Mouse (Mus musculus) urinary bladder, adult 18-20 months (tissue): Measurements from ENCODE around the gene Oxct2a.
"Not testable (repeated sequence)": the region's sequence is repeated elsewhere in the genome, so short reads cannot be mapped to it uniquely, and the experiment has no call there.

Experiments
- DNase-seq, 2 experiments: peaks; one replicate each; pipeline ENCODE4 v3.0.0; 2022; ENCODE audit warnings: low spot score in 2 of 2, mixed read lengths in 2 of 2

The Oxct2a gene

GRCm38 (mm10) chr4:123323534-123323933, at the start of gene Oxct2a:
Oxct2a (minus strand) TSS chr4:123323634.
- peak in 1 of 2 experiments; percentile 8 for DNase-seq

DNA sequence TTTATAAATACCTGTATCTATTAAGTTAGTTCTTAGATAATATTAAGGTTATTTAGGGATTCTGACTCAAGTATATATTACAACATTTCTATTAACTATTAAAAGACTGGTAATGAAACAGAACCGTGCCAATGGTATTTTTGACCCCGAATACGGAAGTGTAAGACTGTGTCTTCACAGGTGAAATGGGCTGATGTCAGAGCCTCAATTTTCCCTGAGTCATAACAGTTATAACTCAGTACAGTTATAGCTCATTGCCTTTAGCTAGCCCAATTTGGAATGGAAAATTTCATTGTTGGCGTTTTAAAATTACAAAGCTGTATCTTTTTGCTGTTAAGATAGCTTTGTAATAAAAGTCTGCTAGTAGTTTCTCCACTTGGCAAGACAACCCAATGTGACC, 40.1 kb upstream of the Oxct2a start:
- DNase-seq: no peak

DNA sequence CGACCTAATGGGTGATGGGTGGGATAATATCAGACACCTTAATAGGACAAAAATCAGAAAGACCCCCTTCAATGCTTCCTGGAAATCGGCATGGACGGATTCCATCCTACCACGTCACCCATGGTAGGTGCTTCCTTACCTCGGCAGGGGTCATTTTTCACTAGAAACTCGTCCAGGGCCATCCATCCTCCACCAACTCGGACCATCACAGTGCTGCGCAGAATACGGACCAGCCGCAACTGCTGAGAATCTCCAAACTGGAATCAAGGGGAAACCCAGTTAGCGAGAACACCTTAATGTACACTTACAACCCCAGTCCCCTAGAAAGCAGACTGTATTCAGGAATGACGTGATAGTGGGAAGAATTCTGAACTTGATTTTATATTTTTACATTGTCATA, 37.3 kb upstream of the Oxct2a start:
- DNase-seq: no peak

DNA sequence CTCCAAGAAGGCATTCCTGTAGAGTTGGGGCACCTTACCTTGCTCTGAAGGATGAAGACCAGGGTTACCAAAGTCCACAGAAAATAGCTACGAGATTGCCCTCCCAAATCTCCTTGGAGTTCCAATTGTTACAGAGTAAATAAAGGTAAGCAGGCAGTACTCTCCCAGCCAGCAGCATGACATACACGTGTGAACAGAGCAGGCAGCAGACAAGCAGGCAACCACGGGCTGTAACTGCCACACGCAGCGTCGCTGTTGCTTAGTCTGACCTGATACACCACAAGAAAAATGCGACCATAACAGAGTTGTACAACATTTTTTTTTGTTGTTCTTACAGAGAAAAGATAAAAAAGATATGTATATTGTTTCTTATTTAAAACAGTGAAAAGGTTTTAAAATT, 35.2 kb upstream of the Oxct2a start:
- no peak for DNase-seq

- no peak for DNase-seq
These were observed 32.5 kb upstream of the Oxct2a start for GRCm38 (mm10) chr4:123355941-123356340.

GRCm38 (mm10) chr4:123353271-123353877, 29.9 kb upstream of the Oxct2a start:
- DNase-seq: no peak

GRCm38 (mm10) chr4:123343471-123343789, 20.0 kb upstream of the Oxct2a start:
- no peak for DNase-seq

DNA sequence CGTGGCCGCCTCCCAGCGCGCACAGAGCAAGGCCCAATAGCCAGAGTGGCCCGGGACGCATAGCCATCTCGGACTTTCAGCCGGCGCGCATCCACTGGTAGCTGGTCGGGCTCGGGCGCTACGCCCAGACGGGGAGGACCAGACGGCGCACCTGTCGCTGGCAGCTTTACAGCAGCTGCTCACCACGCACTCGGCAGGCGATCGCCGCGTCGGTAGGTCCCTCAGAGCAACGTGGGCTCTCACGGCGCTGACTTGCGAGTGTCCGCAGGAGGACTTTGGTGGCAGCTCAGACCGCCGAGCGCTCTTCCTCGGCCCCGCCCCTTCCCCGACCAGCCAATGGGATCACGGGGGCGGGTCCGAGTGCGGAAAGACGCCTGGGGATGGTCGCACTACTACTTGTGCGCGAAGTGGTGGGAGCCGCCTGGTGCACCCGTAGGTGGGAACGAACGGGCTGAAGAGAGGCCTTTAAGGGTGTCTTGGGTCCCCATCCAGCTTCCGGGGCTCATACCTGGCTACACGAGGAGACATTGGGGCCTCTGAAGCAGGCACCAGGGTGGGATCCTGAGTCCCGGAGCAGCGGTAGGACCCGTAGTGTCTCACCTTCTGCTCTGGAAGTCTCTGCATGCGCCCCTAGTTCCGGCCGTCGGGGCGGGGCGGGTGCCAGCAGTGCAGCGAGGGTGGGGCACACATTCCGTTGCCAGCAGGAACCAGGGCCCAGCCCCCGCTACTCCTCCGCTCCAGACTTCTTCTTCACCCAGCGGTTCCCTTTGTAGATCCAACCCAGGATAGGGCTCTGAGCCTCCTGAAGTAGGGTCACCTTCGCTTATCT, 19.4 kb upstream of the Oxct2a start, which contains the start of gene Bmp8a:
Bmp8a (minus strand) TSS at position 611 of the 829 bp plus-strand sequence.
- DNase-seq: peak; percentile 25 to 63

DNA sequence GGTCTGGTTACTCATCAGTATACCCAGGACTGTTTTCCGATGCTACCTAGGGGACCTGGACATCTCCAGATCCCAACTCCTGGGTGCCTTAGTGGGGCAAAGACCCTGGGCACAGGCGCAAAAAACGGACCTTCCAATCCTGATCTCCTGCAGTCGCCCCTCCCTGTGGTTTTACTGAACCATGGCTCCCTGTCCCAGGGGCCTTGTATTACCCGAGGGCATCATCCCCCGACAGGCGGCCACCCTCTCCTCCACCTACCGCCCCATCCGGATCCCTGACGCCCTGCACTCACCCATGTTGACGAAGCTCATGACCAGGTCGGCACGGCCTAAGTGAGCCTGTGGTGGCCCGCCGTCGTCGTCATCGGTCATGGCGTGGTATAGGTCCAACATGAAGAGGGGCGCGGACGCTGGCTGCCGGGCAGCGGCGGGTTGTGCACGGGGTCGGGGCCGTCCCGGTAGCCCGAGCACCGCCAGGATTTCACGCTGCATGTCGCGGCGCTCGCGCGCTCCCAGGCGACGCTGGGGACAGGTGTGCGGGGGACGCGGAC, 18.7 kb upstream of the Oxct2a start:
- DNase-seq: no peak

- no peak for DNase-seq
These were observed 16.8 kb upstream of the Oxct2a start for GRCm38 (mm10) chr4:123340232-123340631.

GRCm38 (mm10) chr4:123337693-123338092, 14.3 kb upstream of the Oxct2a start:
- no peak for DNase-seq

DNA sequence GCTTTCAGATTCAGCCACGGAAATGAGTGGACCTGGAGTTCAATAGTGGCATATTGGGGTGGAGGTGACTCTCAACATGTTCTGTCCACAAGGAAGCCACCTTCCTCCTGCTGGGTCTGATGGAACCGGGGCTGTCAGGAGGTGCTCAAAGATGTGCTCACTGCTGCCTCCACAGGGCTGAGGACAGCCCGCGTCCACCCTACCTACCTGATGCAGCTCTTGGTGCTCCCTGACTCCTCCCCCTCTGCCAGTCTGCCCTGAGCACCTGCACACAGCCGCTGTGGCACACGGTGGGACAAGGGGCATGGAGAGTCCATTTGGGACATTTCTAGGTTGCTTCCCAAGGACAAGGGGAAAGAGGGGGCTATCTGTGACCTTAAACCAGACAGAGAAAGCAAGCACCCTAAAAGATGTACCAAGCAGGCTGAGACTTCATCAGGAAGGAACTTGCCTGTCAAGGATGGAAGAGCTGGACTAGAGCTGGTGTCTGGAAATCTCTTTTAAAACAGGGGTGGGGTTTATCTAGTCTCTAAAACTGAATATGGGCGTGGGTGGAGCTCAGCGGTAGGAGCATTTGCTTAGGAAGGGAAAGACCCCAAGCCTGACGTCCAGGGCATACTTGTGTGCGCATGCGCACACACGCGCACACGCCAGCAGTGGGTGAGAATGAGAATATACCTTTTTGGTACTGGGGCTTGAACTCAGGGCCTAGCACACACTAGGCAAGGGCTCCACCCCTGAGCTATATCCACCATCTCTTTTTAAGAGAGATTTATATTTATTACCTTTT, 12.6 kb upstream of the Oxct2a start:
- no peak for DNase-seq

DNA sequence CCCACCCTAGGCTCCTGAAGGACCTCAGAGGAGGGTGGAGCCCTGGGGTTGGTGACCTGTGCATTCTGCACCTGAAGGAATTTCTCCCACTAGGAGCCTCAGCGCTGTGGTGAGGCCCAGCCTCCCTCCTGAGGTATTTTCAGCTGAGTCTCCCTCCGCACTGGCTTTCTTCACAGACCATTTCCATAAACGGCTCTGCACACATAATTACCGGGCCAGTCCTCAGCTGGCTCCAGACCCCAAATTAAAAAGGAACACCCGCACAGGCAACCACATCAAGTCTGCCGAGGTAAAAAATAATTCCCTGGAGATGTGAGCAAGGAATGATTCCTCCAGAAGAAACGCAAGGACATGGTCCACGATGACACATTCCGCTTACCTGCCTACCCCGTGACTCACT, 11.8 kb upstream of the Oxct2a start:
- not testable (repeated sequence) for DNase-seq

DNA sequence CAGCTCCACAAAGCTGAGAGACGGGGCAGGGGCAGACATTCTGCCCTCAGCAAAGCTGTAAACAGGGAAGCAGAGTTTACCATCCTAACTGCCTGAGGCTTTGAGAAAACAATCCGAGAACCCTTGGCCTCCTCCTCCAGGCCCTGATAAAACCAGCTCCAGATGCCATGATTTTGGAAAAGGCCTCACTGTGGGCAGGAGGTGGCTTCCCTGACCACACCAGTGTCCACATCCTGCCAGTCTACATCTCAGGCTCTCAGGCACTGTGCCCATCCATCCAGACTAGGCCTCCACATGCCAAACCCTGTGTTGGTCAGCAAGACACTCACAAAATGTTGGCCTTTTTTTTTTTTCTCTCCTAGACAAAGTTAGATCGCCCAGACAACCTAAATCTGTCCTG, 10.7 kb upstream of the Oxct2a start:
- no peak for DNase-seq

- no peak for DNase-seq
These were observed 9.7 kb upstream of the Oxct2a start for GRCm38 (mm10) chr4:123333151-123333550.

- DNase-seq: not testable (repeated sequence)
These were observed 8.5 kb upstream of the Oxct2a start for GRCm38 (mm10) chr4:123331961-123332360.

- DNase-seq: no peak
These were observed 7.9 kb upstream of the Oxct2a start for GRCm38 (mm10) chr4:123331326-123331725.

DNA sequence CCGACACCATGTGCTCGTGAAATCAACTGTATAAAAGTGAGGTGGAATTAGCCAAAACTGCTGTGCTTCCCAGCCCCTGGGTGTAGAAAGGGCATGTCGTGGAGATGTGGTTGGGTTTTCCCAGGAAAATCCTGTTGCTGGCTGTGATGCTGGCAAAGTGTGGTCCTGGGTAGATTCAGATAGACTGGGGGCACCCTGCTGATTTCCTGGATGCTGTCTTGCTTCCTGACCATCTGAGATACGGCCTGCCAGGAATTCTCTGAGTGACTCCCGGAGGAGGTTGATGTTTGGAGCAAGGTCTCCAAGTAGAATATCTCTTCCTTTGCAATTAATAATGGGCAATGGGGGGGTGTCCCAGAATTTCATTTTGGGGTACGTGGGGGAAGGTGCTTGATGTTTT, 5.5 kb upstream of the Oxct2a start:
- DNase-seq: no peak

- no peak for DNase-seq
These were observed 4.2 kb upstream of the Oxct2a start for GRCm38 (mm10) chr4:123327630-123328029.

GRCm38 (mm10) chr4:123326087-123326486, 2.7 kb upstream of the Oxct2a start:
- DNase-seq: no peak

GRCm38 (mm10) chr4:123322910-123323309, 524 bp downstream of the Oxct2a start:
- peak in 1 of 2 experiments; percentile 25 for DNase-seq

DNA sequence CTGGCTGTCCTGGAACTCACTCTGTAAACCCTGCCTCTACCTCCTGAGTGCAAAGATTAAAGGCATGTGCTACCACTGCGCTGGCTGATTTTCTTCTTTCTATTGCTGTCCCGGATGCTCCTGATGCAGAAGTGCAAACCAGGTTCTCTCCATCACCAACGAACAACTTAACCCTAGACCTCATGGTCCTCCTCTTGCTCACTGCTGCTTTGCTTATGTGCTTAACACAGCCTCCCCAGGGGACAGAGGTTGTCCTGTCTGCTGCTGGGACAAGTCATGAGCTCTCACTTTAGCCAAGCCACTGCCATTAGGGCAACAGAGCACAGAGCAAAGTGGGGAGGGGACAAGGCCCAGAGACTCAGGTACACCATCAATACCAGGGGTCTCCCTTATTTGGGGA, 8.9 kb downstream of the Oxct2a start:
- no peak for DNase-seq
